Mouse (Mus musculus) limb, embryonic 15.5 days (tissue): Measurements from ENCODE around the gene Rpl37. TPM values are rescaled to one million over a fixed set of nuclear protein-coding genes. Genes with fewer than 3 reads are reported as not detected.

Source experiments
- ATAC-seq: fragments of 200-750 bp; cut with Nextera tagmentation; 2 replicates; pipeline ENCODE4 v1.8.0; 2017; ENCODE audit warnings: low read depth, moderate TSS enrichment; ENCODE audit not compliant: insufficient number of reproducible peaks, low FRiP score, low TSS enrichment
- H3K27ac ChIP-seq: fragments of 300-500 bp; sonication (generic); 2 replicates; pipeline ENCODE4 v1.5.1; 2015; ENCODE audit warnings: moderate library complexity, mild to moderate bottlenecking, inconsistent platforms
- H3K27me3 ChIP-seq: fragments of 300-500 bp; sonication (generic); 2 replicates; pipeline ENCODE4 v1.6.1; 2015; ENCODE audit warnings: inconsistent platforms
- H3K36me3 ChIP-seq: fragments of 300-500 bp; sonication (generic); 2 replicates; pipeline ENCODE4 v1.6.1; 2015; ENCODE audit warnings: inconsistent platforms
- H3K4me1 ChIP-seq: fragments of 300-500 bp; sonication (generic); 2 replicates; pipeline ENCODE4 v1.6.1; 2015; ENCODE audit warnings: inconsistent platforms
- H3K4me2 ChIP-seq: fragments of 300-500 bp; sonication (generic); 2 replicates; pipeline ENCODE4 v1.6.1; 2015; ENCODE audit warnings: mild to moderate bottlenecking, inconsistent platforms
- H3K4me3 ChIP-seq: fragments of 300-500 bp; sonication (generic); 2 replicates; pipeline ENCODE4 v1.5.1; 2015; ENCODE audit warnings: mild to moderate bottlenecking, inconsistent platforms
- H3K9ac ChIP-seq: fragments of 300-500 bp; sonication (generic); 2 replicates; pipeline ENCODE4 v1.6.1; 2015; ENCODE audit warnings: inconsistent platforms
- H3K9me3 ChIP-seq: fragments of 300-500 bp; sonication (generic); 2 replicates; pipeline ENCODE4 v1.6.1; 2016; ENCODE audit warnings: inconsistent platforms
- WGBS: fragments of 180-500 bp; shearing (Covaris S2); methylation state at CpG from one replicate; pipeline ENCODE4 v1.1.7; 2015; 5-methylcytosine and 5-hydroxymethylcytosine counted together
- polyA plus RNA-seq: library from polyadenylated mRNA; unstranded; fragments of >200 nt; fragmentation: Nextera tagmentation; extraction: Ambion mirVana; gene quantifications from 2 replicates; pipeline ENCODE4 v1.2.1, GENCODE M21; 2015

The Rpl37 gene
- polyA plus RNA-seq, 1 experiment from 2014 or later: 621 TPM

GRCm38 (mm10) chr15:5107686-5108654 lies 8.5 kb upstream of the Rpl37 start, which contains the start of gene Card6:
Gene Card6 (minus strand): TSS chr15:5108539.
- Histone ChIP-seq H3K27me3 (no peaks in the 10 kb centered on the region), H3K27ac (no peak within 1 kb of the TSS; the same call in 1 of the 2 replicates), H3K4me1 (no peaks in the 10 kb centered on the region), H3K9me3 (no peaks in the 10 kb centered on the region), H3K36me3 (no peaks in the 10 kb centered on the region), H3K9ac (no peak within 1 kb of the TSS), H3K4me2 (no peak within 1 kb of the TSS), H3K4me3 (peak within 1 kb of the TSS; percentile 13)
- 62% methylated on average over 21 of the region's 21 CpGs for WGBS
- ATAC-seq: no peak

- no peaks in the 10 kb centered on the region for H3K9me3 ChIP-seq
- no peak overlapping the region for H3K27ac ChIP-seq
- no peaks in the 10 kb centered on the region for H3K4me1 ChIP-seq
- H3K9ac ChIP-seq: no peak overlapping the region
- H3K4me3 ChIP-seq: no peak overlapping the region
- H3K36me3 ChIP-seq: no peaks in the 10 kb centered on the region
- ATAC-seq: no peak
- no peak overlapping the region for H3K4me2 ChIP-seq
- 75% methylated on average over 3 of the region's 3 CpGs for WGBS
- no peaks in the 10 kb centered on the region for H3K27me3 ChIP-seq
Measured at GRCm38 (mm10) chr15:5108655-5109040, 7.8 kb upstream of the Rpl37 start.

- Histone ChIP-seq H3K4me3 (no peak overlapping the region), H3K9ac (no peak overlapping the region), H3K9me3 (no peaks in the 10 kb centered on the region), H3K4me2 (no peak overlapping the region), H3K36me3 (peaks cover under 1% of the 10 kb centered on the region; the same call in 1 of the 2 replicates), H3K4me1 (peaks cover 11% of the 10 kb centered on the region), H3K27ac (no peak overlapping the region), H3K27me3 (no peaks in the 10 kb centered on the region)
- no peak for ATAC-seq
- WGBS: 72% methylated on average over 3 of the region's 3 CpGs
Measured at GRCm38 (mm10) chr15:5112651-5113050, 3.8 kb upstream of the Rpl37 start.

DNA sequence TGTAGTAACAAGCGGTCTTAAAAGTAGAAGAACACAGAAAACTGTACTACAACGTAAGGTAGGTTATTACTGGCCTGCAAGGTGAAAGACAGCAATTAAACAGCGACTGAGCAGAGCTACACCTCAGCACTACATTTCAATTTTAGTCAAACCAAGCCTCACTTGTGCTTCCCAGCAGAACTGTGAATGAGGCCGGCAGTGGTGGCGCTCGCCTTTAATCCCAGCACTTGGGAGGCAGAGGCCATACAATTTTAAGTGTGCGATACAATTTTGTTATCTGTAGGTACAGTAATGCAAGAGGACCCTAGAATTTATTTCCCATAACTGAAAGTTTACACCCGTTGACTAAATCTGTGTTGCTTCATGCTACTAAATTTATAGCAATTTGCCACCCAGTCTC lies 1.3 kb upstream of the Rpl37 start:
- Histone ChIP-seq H3K36me3 (peaks cover 25% of the 10 kb centered on the region), H3K9ac (no peak overlapping the region; the same call in 1 of the 2 replicates), H3K4me3 (peak overlapping the region; percentile 81), H3K27ac (peak overlapping the region; percentile 97), H3K4me1 (peaks cover 17% of the 10 kb centered on the region), H3K27me3 (no peaks in the 10 kb centered on the region), H3K9me3 (no peaks in the 10 kb centered on the region), H3K4me2 (peak overlapping the region; percentile 47)
- ATAC-seq: no peak
- 49% methylated on average over 8 of the region's 8 CpGs for WGBS

GRCm38 (mm10) chr15:5117031-5117601 lies 671 bp downstream of the Rpl37 start:
- no peaks in the 10 kb centered on the region for H3K9me3 ChIP-seq
- H3K27me3 ChIP-seq: no peaks in the 10 kb centered on the region
- no peak for ATAC-seq
- H3K4me2 ChIP-seq: peak overlapping the region; percentile 54
- H3K36me3 ChIP-seq: peaks cover 43% of the 10 kb centered on the region
- peak overlapping the region; percentile 82 for H3K9ac ChIP-seq
- H3K4me1 ChIP-seq: peaks cover 17% of the 10 kb centered on the region
- WGBS: under 1% methylated on average over 22 of the region's 22 CpGs
- H3K4me3 ChIP-seq: peak overlapping the region; percentile 81
- H3K27ac ChIP-seq: peak overlapping the region; percentile 97

- no peak for ATAC-seq
- Histone ChIP-seq H3K9me3 (no peaks in the 10 kb centered on the region), H3K9ac (no peak overlapping the region), H3K4me3 (no peak overlapping the region), H3K4me2 (no peak overlapping the region), H3K36me3 (peaks cover 53% of the 10 kb centered on the region), H3K4me1 (peaks cover 17% of the 10 kb centered on the region), H3K27me3 (no peaks in the 10 kb centered on the region), H3K27ac (no peak overlapping the region)
- 91% methylated on average over 9 of the region's 9 CpGs for WGBS
Measured at GRCm38 (mm10) chr15:5118626-5119025, 2.2 kb downstream of the Rpl37 start.

DNA sequence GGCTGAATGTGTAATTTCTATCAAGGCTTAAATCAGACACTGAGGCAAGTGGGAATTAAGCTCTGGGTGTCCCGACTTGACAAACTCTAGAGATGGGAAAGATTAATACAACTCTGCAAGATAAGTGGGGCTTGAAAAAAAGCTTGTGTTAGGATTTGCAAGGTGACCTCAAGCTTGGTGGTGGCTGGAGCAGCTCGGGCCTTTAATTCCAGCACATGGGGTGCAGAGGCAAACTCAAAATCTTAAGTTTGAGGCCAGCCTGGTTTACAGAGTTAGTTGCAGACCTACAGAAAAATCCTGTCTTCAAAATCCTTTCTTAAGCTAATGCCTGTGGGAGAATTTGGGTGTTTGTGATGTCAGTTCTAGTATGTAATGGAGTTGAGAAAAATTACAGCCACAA lies 2.7 kb downstream of the Rpl37 start:
- ATAC-seq: no peak
- H3K36me3 ChIP-seq: peaks cover 55% of the 10 kb centered on the region
- 91% methylated on average over 2 of the region's 2 CpGs for WGBS
- no peak overlapping the region for H3K9ac ChIP-seq
- H3K4me2 ChIP-seq: no peak overlapping the region
- peaks cover 17% of the 10 kb centered on the region for H3K4me1 ChIP-seq
- H3K4me3 ChIP-seq: no peak overlapping the region
- no peak overlapping the region for H3K27ac ChIP-seq
- H3K27me3 ChIP-seq: no peaks in the 10 kb centered on the region
- no peaks in the 10 kb centered on the region for H3K9me3 ChIP-seq

- no peak overlapping the region for H3K4me2 ChIP-seq
- H3K27me3 ChIP-seq: no peaks in the 10 kb centered on the region
- 97% methylated on average over 2 of the region's 2 CpGs for WGBS
- H3K4me3 ChIP-seq: no peak overlapping the region
- H3K4me1 ChIP-seq: peaks cover 16% of the 10 kb centered on the region
- ATAC-seq: no peak
- no peak overlapping the region for H3K27ac ChIP-seq
- H3K36me3 ChIP-seq: peaks cover 60% of the 10 kb centered on the region
- H3K9me3 ChIP-seq: no peaks in the 10 kb centered on the region
- no peak overlapping the region for H3K9ac ChIP-seq
Measured at GRCm38 (mm10) chr15:5119707-5120106, 3.3 kb downstream of the Rpl37 start.

DNA sequence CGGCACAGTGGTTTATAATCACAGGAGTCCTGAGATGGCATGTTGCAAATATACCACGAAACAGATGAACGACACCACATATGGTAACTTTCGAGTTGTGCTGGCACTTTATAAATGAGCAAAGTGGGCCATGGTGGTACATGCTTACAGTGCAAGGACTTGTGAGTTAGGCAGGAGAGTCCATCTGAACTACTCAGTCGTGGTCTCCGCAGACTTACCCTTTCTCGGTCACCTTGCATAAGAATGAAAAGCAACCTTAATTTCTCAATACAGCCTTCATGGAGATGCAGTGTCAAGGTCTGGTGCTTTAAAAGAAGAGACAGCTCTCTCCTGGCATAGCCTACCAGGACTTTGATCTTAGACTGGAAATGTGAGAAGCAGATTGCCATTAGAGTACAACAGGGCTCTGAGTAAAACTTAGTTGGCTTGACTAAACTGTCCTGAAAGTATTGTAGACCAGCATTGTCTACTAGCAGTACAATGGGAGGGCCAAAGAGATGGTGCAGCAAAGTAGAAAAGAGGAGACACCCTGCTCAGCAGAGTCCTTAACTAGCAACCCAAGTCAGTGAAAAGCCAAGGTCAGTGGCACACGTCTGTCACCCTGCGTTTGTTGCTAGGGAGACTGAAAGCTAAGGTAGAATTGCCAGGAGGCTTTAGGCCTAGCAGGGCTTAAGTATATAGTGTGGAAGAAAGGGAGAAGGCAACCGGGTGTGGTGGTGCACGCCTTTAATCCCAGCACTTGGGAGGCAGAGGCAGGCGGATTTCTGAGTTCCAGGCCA lies 5.3 kb downstream of the Rpl37 start:
- 88% methylated on average over 12 of the region's 12 CpGs for WGBS
- Histone ChIP-seq H3K27me3 (no peaks in the 10 kb centered on the region), H3K4me2 (no peak overlapping the region), H3K4me1 (peaks cover 8% of the 10 kb centered on the region), H3K27ac (no peak overlapping the region), H3K36me3 (peaks cover 62% of the 10 kb centered on the region), H3K9ac (no peak overlapping the region), H3K9me3 (no peaks in the 10 kb centered on the region), H3K4me3 (no peak overlapping the region)
- ATAC-seq: no peak

- no peak for ATAC-seq
- Histone ChIP-seq H3K4me1 (no peaks in the 10 kb centered on the region), H3K9me3 (no peaks in the 10 kb centered on the region), H3K27me3 (no peaks in the 10 kb centered on the region), H3K9ac (no peak overlapping the region), H3K4me3 (no peak overlapping the region), H3K27ac (no peak overlapping the region), H3K36me3 (peaks cover 26% of the 10 kb centered on the region), H3K4me2 (no peak overlapping the region)
- WGBS: 75% methylated on average over 4 of the region's 4 CpGs
Measured at GRCm38 (mm10) chr15:5126456-5126855, 10.0 kb downstream of the Rpl37 start.

- Histone ChIP-seq H3K36me3 (peaks cover 17% of the 10 kb centered on the region), H3K4me1 (no peaks in the 10 kb centered on the region), H3K9ac (no peak overlapping the region), H3K4me3 (no peak overlapping the region), H3K27ac (no peak overlapping the region), H3K4me2 (no peak overlapping the region), H3K27me3 (no peaks in the 10 kb centered on the region), H3K9me3 (no peaks in the 10 kb centered on the region)
- WGBS: 73% methylated on average over 2 of the region's 2 CpGs
- ATAC-seq: no peak
Measured at GRCm38 (mm10) chr15:5127487-5127886, 11.0 kb downstream of the Rpl37 start.
